ENCODE assay signal across 9 mouse cellular contexts in the genomic region with DNA sequence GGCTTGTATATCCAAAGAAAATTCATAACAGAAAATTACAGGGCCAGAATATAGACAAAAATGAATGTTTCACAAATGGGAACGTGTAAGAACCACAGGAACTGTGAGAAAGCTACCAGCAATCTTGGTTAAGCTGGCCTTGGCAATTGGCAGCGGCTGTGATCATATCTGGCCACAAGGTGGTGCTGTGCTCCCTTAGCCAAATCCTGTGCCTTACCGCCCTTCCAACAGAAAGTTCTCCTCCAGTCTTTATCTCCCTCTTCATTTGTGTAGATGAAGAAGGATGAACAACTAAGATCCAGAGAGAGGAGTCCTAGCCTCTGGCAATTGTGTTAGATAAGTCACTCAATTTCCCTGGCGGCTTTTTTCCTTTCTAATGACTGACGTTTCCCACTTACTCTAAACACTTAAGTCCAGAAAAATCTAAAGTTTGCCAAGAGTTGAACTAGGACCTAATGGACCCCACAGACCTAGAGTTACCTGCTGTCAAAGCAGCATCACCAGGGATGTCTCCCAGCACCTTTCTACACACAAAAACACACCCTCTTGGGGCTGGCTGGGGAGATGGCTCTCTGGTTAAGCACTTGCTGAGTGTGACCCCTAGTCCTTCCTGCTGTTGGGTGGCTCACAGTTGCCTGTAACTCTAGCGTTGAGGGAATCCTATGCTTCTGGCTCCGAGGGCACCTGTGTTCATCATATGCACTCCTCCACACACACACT. TPM values are rescaled to one million over a fixed set of nuclear protein-coding genes. Genes with fewer than 3 reads are reported as not detected.
DNase-seq lines count a peak whose midpoint lies in the region; TF ChIP-seq lines count a peak whose summit lies in the region.
"Had no signal": no experiment of that assay in that cellular context is flagged by ENCODE, and none has a peak within 500 bp of the region (broad histone marks: within the 10 kb centered on the region; RNA-seq: fewer than 3 reads in every experiment).

No protein-coding gene starts in this region.

- H3K4me3 ChIP-seq in left cerebral cortex, adult 2 months, result no peak overlapping the region
- no peak overlapping the region for H3K4me3 ChIP-seq in heart, adult 2 months
- H3K4me3 ChIP-seq: erythroblast, embryonic 14.5 days had no signal

- TF ChIP-seq CTCF in left cerebral cortex, adult 2 months (IDR thresholded peaks at IDR 0.05), result peak; percentile 90
- peak; percentile 92 for TF ChIP-seq CTCF in heart, adult 2 months (IDR thresholded peaks at IDR 0.05)

- no peak for TF ChIP-seq POLR2A in heart, adult 2 months (IDR thresholded peaks at IDR 0.05; ENCODE audit: insufficient read depth, low read depth, low read length)

- intact Hi-C loops in left cerebral cortex, adult 2 months (cut with DNase I), result loop anchor here (1.0 kb wide), 3 partner anchors 32 to 350 kb away; a partner anchor contains a TSS
- intact Hi-C loops in heart, adult 2 months (cut with DNase I), result loop anchor here (1.0 to 5.0 kb wide), 3 partner anchors 32 to 347 kb away; no protein-coding TSS in a partner anchor

- no peaks in the 10 kb centered on the region for H3K79me2 ChIP-seq in heart, adult 2 months (replicated peaks; ENCODE audit: control insufficient read depth, insufficient read depth, low read length)

- peaks cover 12% of the 10 kb centered on the region for H3K4me1 ChIP-seq in heart, adult 2 months (ENCODE audit: control insufficient read depth, insufficient read depth, low read length)

- peak; percentile 38 to 68 for DNase-seq in left cerebral cortex, adult 2 months (ENCODE audit: extremely low spot score in 1 of 2, low spot score in 2 of 2)
- no peak for DNase-seq in left cerebral cortex, adult 8-10 months (ENCODE audit: low spot score in 2 of 2)
- DNase-seq in WW6 (ENCODE audit: low read depth, low spot score), result peak; percentile 24
- DNase-seq in embryo, embryonic 10 days (ENCODE audit: low spot score), result peak; percentile 93
- DNase-seq in heart, adult 2 months, result peak; percentile 70 to 77
- peak; percentile 63 to 78 for DNase-seq in kidney, postnatal 36 days
- DNase-seq in lung, postnatal 25 days (ENCODE audit: low spot score), result peak; percentile 74
- peak; percentile 41 to 74 for DNase-seq in spleen, postnatal 4 days (ENCODE audit: low spot score in 2 of 2)

- H3K27me3 ChIP-seq in heart, adult 2 months (ENCODE audit: control insufficient read depth, insufficient read depth, low read length), result no peaks in the 10 kb centered on the region

- WGBS in heart, adult 2 months, result 27% methylated on average over 7 of the region's 7 CpGs

- H3K9ac ChIP-seq in heart, adult 2 months (ENCODE audit: low read depth, low read length), result no peak overlapping the region

- no peaks in the 10 kb centered on the region for H3K36me3 ChIP-seq in heart, adult 2 months (ENCODE audit: control insufficient read depth, insufficient read depth, low read length)

- H3K27ac ChIP-seq in left cerebral cortex, adult 2 months, result no peak overlapping the region
- peak overlapping the region; percentile 70 for H3K27ac ChIP-seq in heart, adult 2 months

- peak; percentile 79; the same call in 1 of the 2 replicates for TF ChIP-seq EP300 in heart, adult 2 months (IDR thresholded peaks at IDR 0.05; ENCODE audit: insufficient read depth, low read depth, low read length)

RNA-seq across cellular contexts. Expression of a gene that starts 55.6 kb away (rescaled TPM):
- total RNA-seq in left cerebral cortex, adult 2 months (2021), result not detected
- total RNA-seq in left cerebral cortex, adult 8-10 months (2022), result not detected
- not detected for total RNA-seq in heart, adult 2 months (2021)
- polyA plus RNA-seq in heart, adult 2 months (2012; rRNA removed), result not detected in 2 replicates
- polyA plus RNA-seq: erythroblast, embryonic 14.5 days had no signal

Comparison
In these comparisons a context has a peak if more than half of its experiments do, and no peak if none do; other contexts are left out.
1. DNase-seq: peak in left cerebral cortex, adult 2 months (2 of 2), WW6 (single experiment), embryo, embryonic 10 days (single experiment), heart, adult 2 months (2 of 2), kidney, postnatal 36 days (2 of 2), lung, postnatal 25 days (single experiment) and spleen, postnatal 4 days (2 of 2); none in left cerebral cortex, adult 8-10 months (0 of 2).